Comparison of ENCODE assay signal across 11 mouse cellular contexts in genomic region chr11:6900769-6901481, GRCm38 (mm10).
DNase-seq lines count a peak whose midpoint lies in the region; ATAC-seq and TF ChIP-seq lines count a peak whose summit lies in the region.
"Had no signal": no experiment of that assay in that cellular context is flagged by ENCODE, and none has a peak within 500 bp of the region (broad histone marks: within the 10 kb centered on the region; RNA-seq: fewer than 3 reads in every experiment).

No protein-coding gene starts in this region.

- ATAC-seq in heart, embryonic 14.5 days (ENCODE audit: insufficient number of reproducible peaks, insufficient read depth, low FRiP score, low read depth), result no peak
- no peak for ATAC-seq in embryonic facial prominence, embryonic 14.5 days (ENCODE audit: low read depth)
- no peak; the same call in 1 of the 2 replicates for ATAC-seq in limb, embryonic 11.5 days (ENCODE audit: insufficient number of reproducible peaks, low FRiP score, low TSS enrichment, low read depth)

- no peaks in the 10 kb centered on the region for H3K36me3 ChIP-seq in heart, embryonic 14.5 days (ENCODE audit: control insufficient read depth, insufficient read depth, low read length)
- H3K36me3 ChIP-seq in ES-E14 (ENCODE audit: control insufficient read depth, insufficient read depth, low read length, poor library complexity, severe bottlenecking), result no peaks in the 10 kb centered on the region
- H3K36me3 ChIP-seq in embryonic facial prominence, embryonic 14.5 days (ENCODE audit: control insufficient read depth, insufficient read depth, low read length), result no peaks in the 10 kb centered on the region
- H3K36me3 ChIP-seq in limb, embryonic 11.5 days (ENCODE audit: control insufficient read depth, insufficient read depth, low read length), result no peaks in the 10 kb centered on the region
- H3K36me3 ChIP-seq: heart, embryonic 10.5 days had no signal

- no peaks in the 10 kb centered on the region; the same call in 1 of the 2 replicates for H3K27me3 ChIP-seq in heart, embryonic 14.5 days (ENCODE audit: control insufficient read depth, insufficient read depth, low read length)
- no peaks in the 10 kb centered on the region for H3K27me3 ChIP-seq in embryonic facial prominence, embryonic 14.5 days (replicated peaks; ENCODE audit: control insufficient read depth, insufficient read depth, low read length)
- no peaks in the 10 kb centered on the region for H3K27me3 ChIP-seq in limb, embryonic 11.5 days (ENCODE audit: control insufficient read depth, insufficient read depth, low read length)
- H3K27me3 ChIP-seq: megakaryocyte, embryonic 14.5 days had no signal

- H3K27ac ChIP-seq in heart, embryonic 14.5 days (replicated peaks in 1 of 2; ENCODE audit: control insufficient read depth in 1 of 2, insufficient read depth in 1 of 2, low read depth in 2 of 2, low read length in 2 of 2), result no peak overlapping the region
- H3K27ac ChIP-seq in ES-E14 (ENCODE audit: insufficient read depth, low read depth, low read length, poor library complexity, severe bottlenecking), result no peak overlapping the region
- H3K27ac ChIP-seq in embryonic facial prominence, embryonic 14.5 days (replicated peaks; ENCODE audit: low read depth, low read length), result peak overlapping the region; percentile 21
- H3K27ac ChIP-seq in limb, embryonic 11.5 days (replicated peaks; ENCODE audit: low read depth, low read length), result no peak overlapping the region
- H3K27ac ChIP-seq: heart, embryonic 10.5 days had no signal

- H3K9ac ChIP-seq in heart, embryonic 14.5 days (ENCODE audit: low read length), result no peak overlapping the region
- peak overlapping the region; percentile 27; the same call in 1 of the 2 replicates for H3K9ac ChIP-seq in ES-E14 (ENCODE audit: insufficient read depth, low read depth, low read length, poor library complexity, severe bottlenecking)
- H3K9ac ChIP-seq in embryonic facial prominence, embryonic 14.5 days (ENCODE audit: low read depth, low read length), result no peak overlapping the region
- H3K9ac ChIP-seq in limb, embryonic 11.5 days (ENCODE audit: low read length), result no peak overlapping the region

- 26% methylated on average over 11 of the region's 11 CpGs for WGBS in heart, embryonic 14.5 days
- 49% methylated on average over 9 of the region's 11 CpGs for WGBS in embryonic facial prominence, embryonic 14.5 days
- WGBS in limb, embryonic 11.5 days, result 46% methylated on average over 11 of the region's 11 CpGs

- H3K9me3 ChIP-seq in heart, embryonic 14.5 days (ENCODE audit: control insufficient read depth, low read length), result no peaks in the 10 kb centered on the region
- H3K9me3 ChIP-seq in ES-E14 (ENCODE audit: control insufficient read depth, insufficient read depth, low read depth, low read length), result no peaks in the 10 kb centered on the region
- H3K9me3 ChIP-seq in embryonic facial prominence, embryonic 14.5 days (ENCODE audit: control insufficient read depth, low read length), result no peaks in the 10 kb centered on the region
- no peaks in the 10 kb centered on the region for H3K9me3 ChIP-seq in limb, embryonic 11.5 days (ENCODE audit: control insufficient read depth, low read length)
- H3K9me3 ChIP-seq: heart, embryonic 10.5 days; megakaryocyte, embryonic 14.5 days had no signal

- DNase-seq in heart, postnatal 4 days, result no peak
- DNase-seq in ES-E14 (ENCODE audit: low read depth, low spot score), result no peak
- no peak for DNase-seq in embryonic facial prominence, embryonic 14.5 days (ENCODE audit: low spot score)
- DNase-seq in limb, embryonic 11.5 days (ENCODE audit: low spot score), result peak; percentile 27
- no peak for DNase-seq in right cerebral cortex, adult 2 months (ENCODE audit: low spot score in 2 of 2)
- no peak for DNase-seq in spleen, postnatal 10 days (ENCODE audit: low spot score in 2 of 2)
- no peak for DNase-seq in layer of hippocampus, postnatal 10 days (ENCODE audit: low spot score in 2 of 2)
- DNase-seq: adrenal gland, adult 2 months had no signal

- peak overlapping the region; percentile 29 for H3K4me2 ChIP-seq in heart, embryonic 14.5 days (ENCODE audit: low read length)
- H3K4me2 ChIP-seq in embryonic facial prominence, embryonic 14.5 days (ENCODE audit: low read depth, low read length), result no peak overlapping the region
- H3K4me2 ChIP-seq in limb, embryonic 11.5 days (ENCODE audit: low read depth, severe bottlenecking), result no peak overlapping the region

- H3K4me1 ChIP-seq in heart, embryonic 14.5 days (ENCODE audit: control insufficient read depth in 2 of 2, insufficient read depth in 2 of 2, low read length in 2 of 2), result peaks cover 0 to 2% of the 10 kb centered on the region in 2 experiments; a peak in 3 of 4 replicates
- H3K4me1 ChIP-seq in ES-E14 (ENCODE audit: control insufficient read depth in 2 of 2, insufficient read depth in 2 of 2, low read length in 2 of 2, poor library complexity in 1 of 2), result peaks cover 4 to 18% of the 10 kb centered on the region in 2 experiments; a peak in 3 of 4 replicates
- peaks cover 11% of the 10 kb centered on the region; the same call in 1 of the 2 replicates for H3K4me1 ChIP-seq in embryonic facial prominence, embryonic 14.5 days (ENCODE audit: control insufficient read depth, insufficient read depth, low read length)
- peaks cover 16% of the 10 kb centered on the region for H3K4me1 ChIP-seq in limb, embryonic 11.5 days (ENCODE audit: control insufficient read depth, insufficient read depth, low read length)
- H3K4me1 ChIP-seq: megakaryocyte, embryonic 14.5 days had no signal

- H3K4me3 ChIP-seq in heart, embryonic 14.5 days (ENCODE audit: control insufficient read depth in 1 of 2, insufficient read depth in 1 of 2, low read depth in 1 of 2, low read length in 2 of 2), result no peak overlapping the region
- peak overlapping the region; percentile 22 to 47 for H3K4me3 ChIP-seq in ES-E14 (ENCODE audit: insufficient read depth in 1 of 2, low read depth in 1 of 2, low read length in 2 of 2, poor library complexity in 1 of 2, severe bottlenecking in 1 of 2)
- no peak overlapping the region for H3K4me3 ChIP-seq in embryonic facial prominence, embryonic 14.5 days (ENCODE audit: low read depth, low read length)
- H3K4me3 ChIP-seq in limb, embryonic 11.5 days (ENCODE audit: low read depth, low read length), result no peak overlapping the region
- H3K4me3 ChIP-seq: heart, embryonic 10.5 days; megakaryocyte, embryonic 14.5 days had no signal

- in situ Hi-C loops in ES-E14 (cut with MboI; ENCODE audit: low sequenced_read_pairs in 2 of 2, unreplicated experiment in 2 of 2), result no loop called here

TF ChIP-seq in ES-E14, 5 proteins besides CTCF, POLR2A, EP300 and RAD21:
- TF ChIP-seq CHD2 (IDR thresholded peaks at IDR 0.05; ENCODE audit: low read depth, low read length), result no peak
- no peak for TF ChIP-seq ZNF384 (IDR thresholded peaks at IDR 0.05; ENCODE audit: low read depth, low read length)

Comparison
In these comparisons a context has a peak if more than half of its experiments do, and no peak if none do; other contexts are left out.
1. H3K4me3 ChIP-seq: peak in ES-E14 (2 of 2); none in heart, embryonic 14.5 days (0 of 2), embryonic facial prominence, embryonic 14.5 days (single experiment) and limb, embryonic 11.5 days (single experiment).